Mouse (Mus musculus) layer of hippocampus, postnatal 25 days (tissue): ENCODE data around the gene Gm3127. TPM values are rescaled to one million over a fixed set of nuclear protein-coding genes. Genes with fewer than 3 reads are reported as not detected.
"Not testable (repeated sequence)": the region's sequence is repeated elsewhere in the genome, so short reads cannot be mapped to it uniquely, and the experiment has no call there.

Experiments
- DNase-seq, 2 experiments: peaks; one replicate each; pipeline ENCODE4 v3.0.0; 2022; ENCODE audit warnings: mixed read lengths in 2 of 2, low spot score in 1 of 2; ENCODE audit errors: extremely low spot score in 1 of 2
- total RNA-seq, 2 experiments: library from RNA; stranded (reverse); gene quantifications; 2 replicates each; pipeline ENCODE4 v1.2.3; 2021

Gene Gm3127
- not detected for total RNA-seq

DNA sequence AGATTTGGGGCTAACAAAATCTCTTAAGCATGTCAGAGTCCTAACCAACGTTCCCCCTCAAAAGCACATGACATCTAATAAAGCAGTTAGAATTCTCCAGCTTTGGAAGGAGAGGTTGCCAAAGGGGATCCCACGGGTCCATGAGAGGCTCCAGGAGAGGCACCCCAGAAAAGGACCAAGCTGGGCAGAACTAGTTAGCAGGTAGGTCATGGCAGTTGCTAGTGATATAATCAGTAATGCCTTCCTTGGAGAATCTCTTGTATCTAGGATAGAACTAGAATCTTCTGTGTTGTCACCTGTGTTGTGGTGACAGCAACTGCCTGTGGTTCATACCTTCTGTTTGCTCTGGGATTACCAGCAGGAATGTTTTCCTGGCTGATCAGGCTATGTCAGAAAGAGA lies at the start of gene Gm3127:
Gene Gm3127 (plus strand): TSS at position 301 of the 400 bp plus-strand sequence.
- not testable (repeated sequence) for DNase-seq

DNA sequence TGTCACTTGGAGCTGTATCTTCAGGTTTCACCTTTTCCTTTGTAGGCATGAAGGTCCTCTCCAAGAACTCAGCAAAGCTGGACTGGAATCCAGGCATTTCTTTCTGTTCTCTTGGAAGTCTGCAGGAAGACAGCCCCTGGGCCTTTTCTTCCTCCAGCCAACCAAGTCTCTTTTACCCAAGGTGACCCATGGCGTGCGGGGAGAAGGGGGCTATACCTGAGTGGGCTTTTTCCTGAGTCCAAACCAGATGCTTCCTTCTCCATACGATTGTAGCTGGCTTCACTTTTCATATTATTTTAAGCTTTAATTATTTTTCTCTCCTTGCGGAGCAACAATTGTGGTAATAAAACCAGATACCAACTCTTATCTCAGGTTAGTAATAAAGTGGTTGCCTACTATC lies 23.2 kb upstream of the Gm3127 start:
- not testable (repeated sequence) for DNase-seq

DNA sequence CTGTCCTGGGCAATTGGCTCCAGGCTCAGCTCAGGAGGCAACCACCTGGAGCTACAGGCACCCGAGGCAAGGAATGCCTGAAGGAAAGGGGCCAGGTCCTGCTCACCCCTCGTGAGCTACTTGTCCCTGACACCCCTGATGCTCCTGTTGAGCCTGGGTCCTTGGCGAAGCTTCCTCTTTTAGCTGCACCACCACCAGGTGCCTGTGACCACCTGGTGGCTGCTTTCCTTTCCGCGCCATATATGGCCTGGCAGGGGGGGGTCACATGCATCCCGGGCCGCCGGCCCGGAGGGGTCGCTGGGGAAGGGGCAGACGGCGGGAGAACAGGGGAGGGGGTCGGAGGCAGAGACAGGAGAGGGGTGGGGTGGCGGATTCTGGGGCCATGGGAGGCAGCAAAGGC lies 17.2 kb downstream of the Gm3127 start:
- DNase-seq, result not testable (repeated sequence)

DNA sequence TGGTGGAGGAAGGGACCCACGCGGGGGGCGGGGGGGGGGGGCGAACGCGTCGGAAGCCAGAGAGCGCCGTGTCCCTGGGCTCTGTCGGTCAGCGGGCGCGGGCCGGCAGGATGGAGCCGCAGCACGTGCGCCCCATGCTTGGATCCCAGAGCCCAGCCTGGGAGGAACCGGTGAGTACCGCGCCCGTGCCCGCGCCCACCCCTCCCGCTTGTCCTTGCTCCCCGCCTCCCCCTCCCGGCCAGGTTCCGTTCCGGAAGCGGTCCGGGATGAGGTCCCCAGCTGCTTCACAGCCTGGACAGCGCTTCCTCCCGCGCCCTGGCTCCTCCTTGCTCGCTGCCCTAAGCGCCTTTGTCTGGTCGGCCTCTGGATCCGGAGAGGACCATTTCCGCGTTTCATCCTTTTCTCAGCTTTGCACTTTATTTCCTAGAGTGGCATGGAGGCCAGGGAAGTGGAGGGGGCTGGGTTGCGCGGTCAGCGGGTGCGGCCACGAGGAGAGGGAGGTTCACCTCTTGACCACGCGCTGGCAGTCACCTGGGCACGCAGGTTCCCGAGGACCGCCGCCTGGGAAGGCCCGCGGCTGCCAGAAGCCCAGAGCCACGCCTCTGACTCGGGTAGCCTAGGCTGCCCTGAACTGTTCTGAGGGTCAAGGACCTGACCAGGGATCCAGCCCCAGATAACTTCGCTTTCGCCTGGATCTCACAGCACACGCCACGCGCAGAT lies 17.8 kb downstream of the Gm3127 start, which contains the start of gene Gm2974:
Gene Gm2974 (plus strand): TSS at position 86 of the 720 bp plus-strand sequence.
- peak in 1 of 2 experiments; percentile 4 for DNase-seq

DNA sequence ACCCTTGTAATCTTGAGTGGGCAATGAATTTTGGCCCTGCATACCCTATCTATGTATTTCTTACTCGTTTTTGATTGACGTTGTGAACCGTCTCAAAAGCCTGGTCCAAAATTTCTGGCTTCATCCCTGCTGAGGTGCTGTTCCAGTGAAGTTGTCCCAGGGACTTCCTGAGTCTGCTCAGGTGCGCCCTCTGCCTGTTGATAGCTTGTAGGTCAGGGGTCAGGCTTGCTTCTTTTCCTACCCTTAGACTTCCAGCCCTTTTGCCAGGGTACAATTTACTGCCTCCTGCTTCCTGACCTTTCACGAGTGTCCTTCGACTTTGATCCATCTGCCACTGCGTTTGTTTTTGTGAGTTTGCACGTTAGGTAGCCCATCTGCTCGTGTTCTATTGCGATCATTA lies 18.5 kb downstream of the Gm3127 start:
- peak in 1 of 2 experiments; percentile 3 for DNase-seq

Other genes starting within 250 kb of the Gm3127 start
- gene Gm3029, start 233.3 kb upstream of the Gm3127 start, total RNA-seq, result not detected
- under 1 TPM in 1 of 2 experiments, not detected in 1; 0.38 TPM for gene Gm3095, start 201.5 kb upstream of the Gm3127 start, total RNA-seq
- not detected for gene Gm3099, start 166.6 kb upstream of the Gm3127 start, total RNA-seq
- 1 to 10 TPM; 3.3 to 4.1 TPM for gene Gm5796, start 141.1 kb upstream of the Gm3127 start, total RNA-seq
- under 1 TPM in 1 of 2 experiments, not detected in 1; 0.62 TPM for gene Gm3115, start 80.9 kb upstream of the Gm3127 start, total RNA-seq
- 10 to 100 TPM in 1 of 2 experiments, 1 to 10 TPM in 1; 4.4 to 10.4 TPM for gene Gm8108, start 54.5 kb upstream of the Gm3127 start, total RNA-seq
- gene Gm2974, start 17.5 kb downstream of the Gm3127 start, total RNA-seq, result 1 to 10 TPM in 1 of 2 experiments, under 1 TPM in 1; 0.66 to 1.0 TPM
- gene Gm3138, start 84.6 kb downstream of the Gm3127 start, total RNA-seq, result not detected
- gene Gm3149, start 152.3 kb downstream of the Gm3127 start, total RNA-seq, result not detected
- under 1 TPM; 0.79 to 0.96 TPM for gene 2610042L04Rik, start 169.7 kb downstream of the Gm3127 start, total RNA-seq
- not detected for gene Gm3159, start 232.5 kb downstream of the Gm3127 start, total RNA-seq